Mouse (Mus musculus): ENCODE results near the gene Cdan1. TPM values are rescaled to one million over a fixed set of nuclear protein-coding genes. Genes with fewer than 3 reads are reported as not detected.
"Not testable (repeated sequence)": the region's sequence is repeated elsewhere in the genome, so short reads cannot be mapped to it uniquely, and the experiment has no call there.

The Cdan1 gene
- total RNA-seq, 4 experiments from 2014 or later = 23.6 to 33.2 (median 27.9) TPM

- no peak for DNase-seq (ENCODE audit: low spot score in 2 of 2)
Measured at GRCm38 (mm10) chr2:120748041-120748440, 101.9 kb downstream of the Cdan1 start.

GRCm38 (mm10) chr2:120745496-120745895 lies 104.4 kb downstream of the Cdan1 start:
- DNase-seq (ENCODE audit: low spot score in 2 of 2) = no peak

DNA sequence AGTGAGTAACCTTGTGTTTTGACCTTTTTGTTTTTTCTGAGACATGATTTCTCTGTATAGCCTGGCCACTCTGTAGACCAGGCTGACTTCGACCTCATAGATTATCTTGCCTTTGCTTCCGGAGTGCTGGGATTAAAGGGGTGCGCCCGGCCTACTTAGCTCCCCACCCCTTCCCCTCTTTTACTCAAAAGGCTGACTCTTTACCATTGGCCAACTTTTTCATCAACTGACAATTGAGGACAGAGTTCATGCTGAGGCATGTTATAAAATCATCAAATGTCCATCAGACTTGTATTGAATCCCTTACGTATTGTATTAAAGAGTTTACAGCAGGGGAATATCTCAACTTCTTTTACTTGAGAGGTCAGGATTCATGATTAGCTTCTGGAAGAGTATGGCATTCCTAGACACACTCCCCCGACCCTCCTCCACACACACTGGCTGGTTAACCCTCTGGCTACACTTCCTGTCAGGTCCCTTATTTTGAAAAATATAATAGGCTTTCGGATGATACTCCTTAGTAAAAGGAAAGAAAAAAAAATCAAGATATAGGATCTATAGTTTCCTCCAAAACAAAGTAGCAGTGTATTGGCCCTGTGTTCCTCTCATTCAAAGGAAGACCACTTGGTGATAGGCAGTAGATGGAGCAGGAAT lies 117.9 kb downstream of the Cdan1 start:
- no peak for DNase-seq (ENCODE audit: low spot score in 2 of 2)

GRCm38 (mm10) chr2:120731167-120731862 lies 118.6 kb downstream of the Cdan1 start:
- peak; percentile 70 to 84 for DNase-seq (ENCODE audit: low spot score in 2 of 2)

DNA sequence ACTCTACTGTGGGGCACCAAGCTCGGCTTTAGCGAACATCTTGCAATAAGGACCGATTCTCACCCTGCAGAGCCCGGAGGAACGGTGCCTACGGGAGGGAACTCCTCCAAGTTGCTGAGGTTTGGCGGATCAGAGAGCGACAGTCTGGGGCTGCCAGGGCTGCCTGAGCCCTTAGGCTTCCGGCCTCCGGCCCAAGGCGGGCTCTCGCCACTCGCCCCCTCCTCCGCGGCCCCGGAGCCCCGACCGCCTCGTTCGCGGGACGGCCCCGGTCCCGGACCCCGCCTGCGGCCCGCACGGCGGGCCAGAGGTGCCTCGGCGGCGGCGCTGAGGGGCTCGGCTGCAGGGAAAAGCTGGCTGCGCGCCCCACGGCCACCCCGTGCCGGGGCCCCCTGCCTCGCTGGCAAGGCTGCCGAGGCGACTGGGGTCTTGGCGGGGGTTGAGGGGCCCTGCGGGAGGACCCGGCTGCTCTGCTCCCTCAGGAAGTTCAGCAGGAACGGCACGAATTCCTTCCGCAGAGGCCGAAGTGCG lies 119.2 kb downstream of the Cdan1 start:
- DNase-seq (ENCODE audit: low spot score in 2 of 2) = no peak

DNA sequence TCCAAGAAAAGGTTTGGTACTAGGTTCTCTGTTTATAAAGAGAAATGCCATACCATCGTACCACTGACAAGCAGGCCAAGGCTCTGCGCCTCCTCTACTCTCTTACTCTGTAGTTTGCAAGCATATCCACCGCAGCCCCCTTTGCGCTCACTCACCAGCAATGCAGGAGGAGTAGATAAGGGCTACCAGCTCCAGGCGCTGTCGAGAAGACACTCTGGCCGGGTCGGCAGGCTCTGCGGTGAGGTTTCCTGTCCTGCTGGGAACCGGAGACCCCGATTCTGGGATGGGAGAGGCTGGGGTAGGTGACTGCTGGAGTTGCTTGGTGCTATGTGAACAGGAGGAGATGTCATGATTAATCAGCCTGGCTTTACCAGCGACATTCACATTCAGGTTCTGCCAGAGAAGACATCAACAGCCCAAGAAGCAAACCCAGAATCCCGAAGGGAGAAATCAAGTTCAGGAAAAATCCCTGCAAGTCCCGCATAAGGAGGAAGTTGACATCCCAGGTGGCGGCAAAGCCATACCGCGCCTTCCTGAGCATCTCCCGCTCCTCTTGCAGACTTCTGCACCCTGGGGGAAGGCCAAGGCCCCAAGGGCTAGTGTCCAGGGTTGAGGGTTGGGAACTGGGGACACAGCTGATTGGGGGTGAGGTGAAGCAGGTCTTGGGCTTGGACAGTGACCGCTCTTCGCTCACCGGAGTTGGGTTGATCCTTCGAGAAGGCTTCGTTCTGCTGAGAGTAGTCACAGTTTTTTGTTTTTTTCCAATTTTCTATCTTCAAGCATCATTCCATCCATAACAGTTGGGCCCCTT lies 119.9 kb downstream of the Cdan1 start:
- no peak for DNase-seq (ENCODE audit: low spot score in 2 of 2)

DNA sequence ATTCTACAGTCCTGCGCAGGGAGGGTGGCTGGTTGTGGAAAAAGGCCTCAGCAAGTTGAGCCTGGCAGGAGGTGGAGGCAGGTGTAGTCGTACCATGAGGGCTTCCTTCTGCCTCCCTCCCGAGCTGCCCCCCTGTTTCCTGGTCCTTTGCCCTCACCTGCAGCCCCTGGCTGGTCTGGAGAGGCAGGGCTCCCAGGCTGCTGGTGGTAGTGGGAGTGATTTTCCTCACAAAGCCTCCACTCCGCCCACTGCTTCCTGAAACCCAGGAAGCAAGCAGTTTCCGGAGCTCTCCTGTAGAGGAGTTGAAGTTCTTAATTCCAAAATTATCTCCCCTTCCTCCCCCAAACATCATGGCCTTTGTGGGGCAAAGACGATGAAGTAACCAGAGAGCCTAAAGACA lies 125.8 kb downstream of the Cdan1 start:
- no peak for DNase-seq (ENCODE audit: low spot score in 2 of 2)

GRCm38 (mm10) chr2:120723621-120724020 lies 126.3 kb downstream of the Cdan1 start:
- DNase-seq (ENCODE audit: low spot score in 2 of 2) = no peak

GRCm38 (mm10) chr2:120722491-120722890 lies 127.4 kb downstream of the Cdan1 start:
- DNase-seq (ENCODE audit: low spot score in 2 of 2) = no peak

- DNase-seq (ENCODE audit: low spot score in 2 of 2) = no peak
Measured at GRCm38 (mm10) chr2:120721911-120722310, 128.0 kb downstream of the Cdan1 start.

GRCm38 (mm10) chr2:120720821-120721220 lies 129.1 kb downstream of the Cdan1 start:
- no peak for DNase-seq (ENCODE audit: low spot score in 2 of 2)

GRCm38 (mm10) chr2:120718496-120718895 lies 131.4 kb downstream of the Cdan1 start:
- no peak for DNase-seq (ENCODE audit: low spot score in 2 of 2)

GRCm38 (mm10) chr2:120713441-120713840 lies 136.5 kb downstream of the Cdan1 start:
- no peak for DNase-seq (ENCODE audit: low spot score in 2 of 2)

DNA sequence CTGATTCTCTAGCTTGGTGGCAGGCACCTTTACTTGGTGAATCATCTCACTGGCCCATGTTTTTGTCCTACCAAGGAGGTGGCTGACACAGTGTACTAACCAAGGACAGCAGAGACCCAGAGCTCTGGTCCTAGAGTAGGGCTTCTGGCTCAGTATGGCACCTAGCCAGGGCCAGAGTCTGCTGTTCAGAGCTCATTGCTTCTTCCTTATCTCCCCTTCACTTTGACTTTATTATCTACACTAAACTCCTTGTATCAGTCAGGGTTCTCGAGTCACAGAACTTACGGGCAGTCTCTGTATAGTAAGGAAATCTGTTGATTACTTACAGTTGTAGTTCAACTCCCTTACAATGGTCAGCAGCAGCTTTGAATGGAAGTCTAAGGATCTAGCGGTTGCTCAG lies 139.0 kb downstream of the Cdan1 start:
- no peak for DNase-seq (ENCODE audit: low spot score in 2 of 2)

GRCm38 (mm10) chr2:120710154-120710553 lies 139.8 kb downstream of the Cdan1 start:
- no peak for DNase-seq (ENCODE audit: low spot score in 2 of 2)

GRCm38 (mm10) chr2:120707041-120707440 lies 142.9 kb downstream of the Cdan1 start:
- DNase-seq (ENCODE audit: low spot score in 2 of 2) = no peak

DNA sequence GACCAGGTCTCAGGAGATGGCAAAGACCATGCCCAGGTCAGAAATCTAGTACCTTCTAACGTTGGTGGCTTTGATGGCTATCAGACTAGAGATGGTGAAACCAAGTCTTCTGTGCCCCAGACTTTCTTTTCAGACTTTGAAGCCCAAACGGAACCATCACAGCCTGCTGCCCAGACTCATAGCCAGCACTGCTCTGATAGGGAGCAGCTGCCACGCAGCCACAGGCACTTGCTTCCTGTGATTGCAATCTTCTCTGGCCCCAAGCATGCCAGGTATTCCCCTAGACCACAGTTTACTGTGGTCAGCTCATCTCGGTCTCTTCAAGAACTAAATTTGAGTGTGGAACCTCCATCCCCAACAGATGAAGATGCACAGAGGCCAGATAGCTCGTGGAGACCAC lies 147.3 kb downstream of the Cdan1 start:
- DNase-seq (ENCODE audit: low spot score in 2 of 2) = no peak

GRCm38 (mm10) chr2:120700379-120700885 lies 149.5 kb downstream of the Cdan1 start:
- no peak for DNase-seq (ENCODE audit: low spot score in 2 of 2)

- no peak for DNase-seq (ENCODE audit: low spot score in 2 of 2)
Measured at GRCm38 (mm10) chr2:120697767-120698166, 152.2 kb downstream of the Cdan1 start.

- not testable (repeated sequence) for DNase-seq (ENCODE audit: low spot score in 2 of 2)
Measured at GRCm38 (mm10) chr2:120681151-120681550, 168.8 kb downstream of the Cdan1 start.

GRCm38 (mm10) chr2:120670253-120670652 lies 179.7 kb downstream of the Cdan1 start:
- DNase-seq (ENCODE audit: low spot score in 2 of 2) = no peak

DNA sequence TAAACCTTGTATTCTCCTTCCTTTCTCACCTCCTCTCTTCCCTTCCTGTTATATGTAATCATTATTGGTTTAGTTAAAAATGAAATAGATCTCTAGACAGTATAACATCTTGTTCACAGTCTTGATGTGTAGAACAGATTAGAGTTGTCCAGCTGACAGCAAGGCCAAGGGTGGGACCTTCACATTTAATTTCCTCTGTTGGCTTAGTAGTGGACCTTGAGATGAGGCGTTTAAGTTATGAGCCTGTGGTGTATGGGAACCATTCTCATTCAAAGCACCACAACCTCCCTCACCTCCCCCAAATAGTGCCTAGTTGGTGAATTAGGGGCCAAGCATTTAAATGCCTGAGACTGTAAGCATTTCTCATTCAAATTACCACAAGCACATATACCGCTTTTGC lies 182.5 kb downstream of the Cdan1 start:
- DNase-seq (ENCODE audit: low spot score in 2 of 2) = no peak
